In genomic region chr7:30099297-30099696, GRCm38 (mm10) we compare ENCODE assay signal across 10 mouse cellular contexts. TPM values are rescaled to one million over a fixed set of nuclear protein-coding genes. Genes with fewer than 3 reads are reported as not detected.
DNase-seq lines count a peak whose midpoint lies in the region; ATAC-seq and TF ChIP-seq lines count a peak whose summit lies in the region.
"Had no signal": no experiment of that assay in that cellular context is flagged by ENCODE, and none has a peak within 500 bp of the region (broad histone marks: within the 10 kb centered on the region; RNA-seq: fewer than 3 reads in every experiment).

No protein-coding gene starts in this region.

- peak overlapping the region; percentile 54; the same call in 1 of the 2 replicates for H3K4me3 ChIP-seq in ES-Bruce4 (ENCODE audit: low read depth, low read length)
- no peak overlapping the region for H3K4me3 ChIP-seq in midbrain, embryonic 16.5 days (ENCODE audit: low read depth, low read length)
- no peak overlapping the region for H3K4me3 ChIP-seq in hindbrain, embryonic 10.5 days

- 98% methylated on average over 13 of the region's 13 CpGs for WGBS in midbrain, embryonic 16.5 days
- WGBS in hindbrain, embryonic 10.5 days = 97% methylated on average over 13 of the region's 13 CpGs

- TF ChIP-seq POLR2A in ES-Bruce4 (IDR thresholded peaks at IDR 0.05; ENCODE audit: insufficient read depth, low read length) = no peak

- 0 out of 2 replicates have a peak, but pooled peaks cover 5% of the 10 kb centered on the region for H3K9me3 ChIP-seq in ES-Bruce4 (replicated peaks; ENCODE audit: control insufficient read depth, insufficient read depth, low read length, poor library complexity, severe bottlenecking)
- H3K9me3 ChIP-seq in midbrain, embryonic 16.5 days (replicated peaks; ENCODE audit: control insufficient read depth, low read length, poor library complexity, severe bottlenecking) = peaks cover 4% of the 10 kb centered on the region; the same call in 1 of the 2 replicates
- H3K9me3 ChIP-seq in hindbrain, embryonic 10.5 days = peaks cover 39% of the 10 kb centered on the region

- no peak overlapping the region for H3K27ac ChIP-seq in ES-Bruce4 (ENCODE audit: insufficient read depth, low read length)
- H3K27ac ChIP-seq in midbrain, embryonic 16.5 days (ENCODE audit: low read length) = no peak overlapping the region
- H3K27ac ChIP-seq in hindbrain, embryonic 10.5 days = no peak overlapping the region
- H3K27ac ChIP-seq: macrophage had no signal

- peaks cover 16% of the 10 kb centered on the region for H3K36me3 ChIP-seq in ES-Bruce4 (ENCODE audit: control insufficient read depth, insufficient read depth, low read length, poor library complexity, severe bottlenecking)
- peaks cover 37% of the 10 kb centered on the region for H3K36me3 ChIP-seq in midbrain, embryonic 16.5 days (ENCODE audit: control insufficient read depth, insufficient read depth, low read length)
- peaks cover 74% of the 10 kb centered on the region for H3K36me3 ChIP-seq in hindbrain, embryonic 10.5 days

- H3K9ac ChIP-seq in ES-Bruce4 (ENCODE audit: low read depth, poor library complexity, severe bottlenecking) = no peak overlapping the region
- H3K9ac ChIP-seq in midbrain, embryonic 16.5 days (ENCODE audit: low read depth, low read length) = no peak overlapping the region

- no peaks in the 10 kb centered on the region for H3K27me3 ChIP-seq in ES-Bruce4 (ENCODE audit: control insufficient read depth, insufficient read depth, low read length, poor library complexity, severe bottlenecking)
- no peaks in the 10 kb centered on the region for H3K27me3 ChIP-seq in midbrain, embryonic 16.5 days (ENCODE audit: control insufficient read depth, insufficient read depth, low read depth, low read length)
- H3K27me3 ChIP-seq in hindbrain, embryonic 10.5 days (ENCODE audit: insufficient read depth, poor library complexity, severe bottlenecking) = no peaks in the 10 kb centered on the region

- no peak for ATAC-seq in midbrain, embryonic 16.5 days

- TF ChIP-seq CTCF in ES-Bruce4 (IDR thresholded peaks at IDR 0.05; ENCODE audit: low read depth, low read length) = no peak

- H3K4me2 ChIP-seq in midbrain, embryonic 16.5 days (ENCODE audit: low read length) = no peak overlapping the region

- TF ChIP-seq EP300 in ES-Bruce4 (IDR thresholded peaks at IDR 0.05; ENCODE audit: insufficient read depth, low read depth, low read length) = no peak

- H3K4me1 ChIP-seq in ES-Bruce4 (ENCODE audit: control insufficient read depth, insufficient read depth, low read length) = no peaks in the 10 kb centered on the region
- H3K4me1 ChIP-seq in midbrain, embryonic 16.5 days (ENCODE audit: control insufficient read depth, insufficient read depth, low read length) = peaks cover 18% of the 10 kb centered on the region
- H3K4me1 ChIP-seq in hindbrain, embryonic 10.5 days (replicated peaks) = peaks cover 15% of the 10 kb centered on the region

- DNase-seq in gastrocnemius, postnatal 25 days = peak; percentile 29
- no peak for DNase-seq in gastrocnemius, postnatal 4 days (ENCODE audit: low spot score in 2 of 2)
- DNase-seq in frontal cortex, postnatal 25 days (ENCODE audit: low spot score in 2 of 2) = peak; percentile 58 to 65
- DNase-seq in right cerebral cortex, adult 18-20 months = peak; percentile 85
- DNase-seq in ovary, postnatal 36 days (ENCODE audit: low spot score) = no peak
- no peak for DNase-seq in hindbrain, embryonic 10.5 days (ENCODE audit: low spot score)

RNA-seq across cellular contexts. Expression of gene Zfp260, which starts 4.7 kb away (rescaled TPM):
- total RNA-seq in gastrocnemius, postnatal 25 days (2021) = 10 to 100 TPM; 24.1 to 24.4 TPM
- total RNA-seq in gastrocnemius, postnatal 4 days (2021) = 10 to 100 TPM; 52.5 to 65.2 TPM
- polyA plus RNA-seq in ES-Bruce4 (2011; ENCODE audit: insufficient read depth, insufficient read length, low read depth, missing spikeins) = 60.8 and 63.8 TPM in 2 replicates
- polyA plus RNA-seq in midbrain, embryonic 16.5 days (2015; fragmentation: Nextera tagmentation; extraction: Ambion mirVana) = 79.5 and 87.9 TPM in 2 replicates
- 93.1 and 122 TPM in 2 replicates for polyA plus RNA-seq in hindbrain, embryonic 10.5 days (2016; fragmentation: Nextera tagmentation; extraction: Ambion mirVana)

RNA-seq across cellular contexts. Expression of gene Zfp566, which starts 9.0 kb away (rescaled TPM):
- total RNA-seq in gastrocnemius, postnatal 25 days (2021) = 1 to 10 TPM; 1.6 to 2.3 TPM
- total RNA-seq in gastrocnemius, postnatal 4 days (2021) = 1 to 10 TPM; 4.8 to 5.6 TPM
- polyA plus RNA-seq in ES-Bruce4 (2011; ENCODE audit: insufficient read depth, insufficient read length, low read depth, missing spikeins) = 12.0 and 13.7 TPM in 2 replicates
- 18.1 and 18.7 TPM in 2 replicates for polyA plus RNA-seq in midbrain, embryonic 16.5 days (2015; fragmentation: Nextera tagmentation; extraction: Ambion mirVana)
- 14.5 and 14.9 TPM in 2 replicates for polyA plus RNA-seq in hindbrain, embryonic 10.5 days (2016; fragmentation: Nextera tagmentation; extraction: Ambion mirVana)

RNA-seq across cellular contexts. Expression of gene Gm26920, which starts 9.1 kb away (rescaled TPM):
- total RNA-seq in gastrocnemius, postnatal 25 days (2021) = not detected
- not detected for total RNA-seq in gastrocnemius, postnatal 4 days (2021)
- not detected in 2 replicates for polyA plus RNA-seq in ES-Bruce4 (2011; ENCODE audit: insufficient read depth, insufficient read length, low read depth, missing spikeins)
- polyA plus RNA-seq in midbrain, embryonic 16.5 days (2015; fragmentation: Nextera tagmentation; extraction: Ambion mirVana) = 2.0 and 3.2 TPM in 2 replicates
- polyA plus RNA-seq in hindbrain, embryonic 10.5 days (2016; fragmentation: Nextera tagmentation; extraction: Ambion mirVana) = 1.6 and 1.9 TPM in 2 replicates
- total RNA-seq: heart, adult 18-20 months had no signal
- polyA plus RNA-seq: macrophage had no signal

RNA-seq across cellular contexts. Expression of gene Zfp382, which starts 22.4 kb away (rescaled TPM):
- total RNA-seq in gastrocnemius, postnatal 25 days (2021) = 1 to 10 TPM; 1.0 to 1.1 TPM
- total RNA-seq in gastrocnemius, postnatal 4 days (2021) = 1 to 10 TPM; 8.0 to 9.4 TPM
- 6.1 and 9.0 TPM in 2 replicates for polyA plus RNA-seq in ES-Bruce4 (2011; ENCODE audit: insufficient read depth, insufficient read length, low read depth, missing spikeins)
- 24.5 and 26.6 TPM in 2 replicates for polyA plus RNA-seq in midbrain, embryonic 16.5 days (2015; fragmentation: Nextera tagmentation; extraction: Ambion mirVana)
- polyA plus RNA-seq in hindbrain, embryonic 10.5 days (2016; fragmentation: Nextera tagmentation; extraction: Ambion mirVana) = 9.8 and 11.2 TPM in 2 replicates

RNA-seq across cellular contexts. Expression of gene Zfp82, which starts 26.6 kb away (rescaled TPM):
- 1 to 10 TPM; 1.5 to 1.7 TPM for total RNA-seq in gastrocnemius, postnatal 25 days (2021)
- 1 to 10 TPM; 4.4 to 5.3 TPM for total RNA-seq in gastrocnemius, postnatal 4 days (2021)
- polyA plus RNA-seq in ES-Bruce4 (2011; ENCODE audit: insufficient read depth, insufficient read length, low read depth, missing spikeins) = 13.4 and 15.4 TPM in 2 replicates
- 10.2 and 13.4 TPM in 2 replicates for polyA plus RNA-seq in midbrain, embryonic 16.5 days (2015; fragmentation: Nextera tagmentation; extraction: Ambion mirVana)
- 6.9 and 8.2 TPM in 2 replicates for polyA plus RNA-seq in hindbrain, embryonic 10.5 days (2016; fragmentation: Nextera tagmentation; extraction: Ambion mirVana)

Comparison
In these comparisons a context has a peak if more than half of its experiments do, and no peak if none do; other contexts are left out.
1. DNase-seq: peak in gastrocnemius, postnatal 25 days (single experiment), frontal cortex, postnatal 25 days (2 of 2) and right cerebral cortex, adult 18-20 months (single experiment); none in gastrocnemius, postnatal 4 days (0 of 2), ovary, postnatal 36 days (single experiment) and hindbrain, embryonic 10.5 days (single experiment).